24 mouse cellular contexts compared by ENCODE assay signal in the genomic region with DNA sequence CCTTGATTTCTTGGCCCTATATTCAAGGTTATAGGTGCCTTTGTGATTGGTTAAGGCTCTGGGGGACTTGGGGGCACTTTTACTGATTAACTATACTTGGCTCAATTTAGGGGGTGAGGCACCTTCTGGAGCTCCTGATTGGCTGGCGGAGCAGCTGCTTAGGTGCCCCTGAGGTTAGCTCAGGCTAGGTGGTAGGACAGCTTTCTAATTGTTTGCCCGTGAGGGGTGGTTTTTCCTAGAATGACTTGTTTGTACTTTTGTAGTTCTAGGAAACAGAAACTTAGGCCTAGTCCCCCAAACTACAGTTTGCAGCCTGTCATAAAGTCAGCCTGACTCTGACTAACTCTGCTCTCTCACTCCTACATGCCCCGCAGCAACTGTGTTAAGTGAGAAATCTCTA. TPM values are rescaled to one million over a fixed set of nuclear protein-coding genes. Genes with fewer than 3 reads are reported as not detected.
"Had no signal": no experiment of that assay in that cellular context is flagged by ENCODE, and none has a peak within 500 bp of the region (broad histone marks: within the 10 kb centered on the region; RNA-seq: fewer than 3 reads in every experiment).

No protein-coding gene starts in this region.

- ATAC-seq: forebrain, embryonic 15.5 days; forebrain, postnatal 0 days; hindbrain, embryonic 16.5 days; inflammation-experienced regulatory T-cells, adult 6 months; intestine, embryonic 15.5 days; intestine, postnatal 0 days; liver, embryonic 12.5 days had no signal

- H3K27ac ChIP-seq: forebrain, embryonic 15.5 days; heart, adult 2 months; hindbrain, embryonic 10.5 days; hindbrain, embryonic 12.5 days; hindbrain, embryonic 14.5 days; intestine, embryonic 15.5 days; limb, embryonic 13.5 days; limb, embryonic 15.5 days; liver, embryonic 12.5 days; liver, embryonic 14.5 days had no signal

- H3K9ac ChIP-seq: forebrain, embryonic 15.5 days; forebrain, postnatal 0 days; hindbrain, embryonic 12.5 days; hindbrain, embryonic 14.5 days; intestine, embryonic 15.5 days; limb, embryonic 13.5 days; limb, embryonic 15.5 days; liver, embryonic 12.5 days; liver, embryonic 14.5 days had no signal

- H3K9me3 ChIP-seq: forebrain, embryonic 15.5 days; hindbrain, embryonic 10.5 days; hindbrain, embryonic 12.5 days; intestine, embryonic 15.5 days; limb, embryonic 13.5 days; limb, embryonic 15.5 days; liver, embryonic 12.5 days had no signal

- H3K27me3 ChIP-seq: forebrain, embryonic 15.5 days; hindbrain, embryonic 12.5 days; intestine, embryonic 15.5 days; limb, embryonic 13.5 days; limb, embryonic 15.5 days; liver, embryonic 12.5 days had no signal

- H3K4me1 ChIP-seq: forebrain, embryonic 15.5 days; hindbrain, embryonic 10.5 days; hindbrain, embryonic 12.5 days; intestine, embryonic 15.5 days; limb, embryonic 13.5 days; limb, embryonic 15.5 days; liver, embryonic 12.5 days had no signal

- H3K4me2 ChIP-seq: forebrain, embryonic 15.5 days; heart, embryonic 11.5 days; hindbrain, embryonic 12.5 days; hindbrain, embryonic 14.5 days; intestine, embryonic 15.5 days; limb, embryonic 13.5 days; limb, embryonic 15.5 days; liver, embryonic 12.5 days had no signal

- H3K4me3 ChIP-seq: forebrain, embryonic 15.5 days; heart, adult 2 months; hindbrain, embryonic 10.5 days; hindbrain, embryonic 12.5 days; intestine, embryonic 15.5 days; limb, embryonic 13.5 days; limb, embryonic 15.5 days; liver, embryonic 12.5 days had no signal

- H3K36me3 ChIP-seq: forebrain, embryonic 15.5 days; hindbrain, embryonic 10.5 days; hindbrain, embryonic 12.5 days; intestine, embryonic 15.5 days; limb, embryonic 13.5 days; limb, embryonic 15.5 days; liver, embryonic 12.5 days had no signal

- DNase-seq: forebrain, postnatal 0 days; gastrocnemius, postnatal 14 days; gastrocnemius, postnatal 36 days; heart, adult 11 months; heart, adult 2 months; heart, postnatal 10 days; heart, postnatal 4 days; layer of hippocampus, adult 9-11 months; layer of hippocampus, postnatal 36 days; left cerebral cortex, postnatal 4 days; lung, adult 18-20 months had no signal

RNA-seq across cellular contexts. Expression of a gene that starts 20.5 kb away (rescaled TPM):
- polyA plus RNA-seq: inflammation-experienced regulatory T-cells, adult 6 months had no signal
